Mouse (Mus musculus): Measurements from ENCODE around the gene Tfrc. TPM values are rescaled to one million over a fixed set of nuclear protein-coding genes. Genes with fewer than 3 reads are reported as not detected.

The Tfrc gene
- total and polyA plus RNA-seq, 3 experiments, result 190 to 840 (median 358) TPM

GRCm38 (mm10) chr16:32677040-32677700 is 68.5 kb downstream of the Tfrc start:
- Histone ChIP-seq H3K4me1 (ENCODE audit: control insufficient read depth in 1 of 2, insufficient read depth in 2 of 2) (peaks cover 20 to 38% of the 10 kb centered on the region in 2 experiments), H3K79me2 (replicated peaks; ENCODE audit: control insufficient read depth, extremely low read depth, insufficient read depth, poor library complexity, severe bottlenecking) (0 out of 2 replicates have a peak, but pooled peaks cover 3% of the 10 kb centered on the region), H3K9me3 (replicated peaks; ENCODE audit: low read length) (no peaks in the 10 kb centered on the region), H3K4me3 (replicated peaks in 1 of 3; ENCODE audit: low read depth in 2 of 3, low read length in 2 of 3, poor library complexity in 1 of 3) (no peak overlapping the region), H3K4me2 (ENCODE audit: insufficient read depth, low read depth, poor library complexity, severe bottlenecking) (no peak overlapping the region), H3K36me3 (replicated peaks in 1 of 2; ENCODE audit: control insufficient read depth in 1 of 2, insufficient read depth in 1 of 2, low read length in 1 of 2) (peaks cover 60 to 82% of the 10 kb centered on the region in 2 experiments), H3K27me3 (replicated peaks) (no peaks in the 10 kb centered on the region), H3K9ac (ENCODE audit: insufficient read depth, low read depth) (no peak overlapping the region), H3K27ac (ENCODE audit: insufficient read depth, low read depth) (no peak overlapping the region)
- no peak for DNase-seq (ENCODE audit: extremely low read depth)
- in situ Hi-C loops (cut with MboI; ENCODE audit: low pct_ligation_motif_present, low pct_unique_long_range_greater_than_20kb, low sequenced_read_pairs), result no loop called here
- dilution Hi-C loops (cut with MboI; ENCODE audit: extremely low pct_ligation_motif_present, extremely low pct_unique_long_range_greater_than_20kb, low sequenced_read_pairs), result no loop called here
- TF ChIP-seq RAD21 (IDR thresholded peaks at IDR 0.05; ENCODE audit: low read depth, low read length), result no peak
- TF ChIP-seq MEF2A (IDR thresholded peaks at IDR 0.05; ENCODE audit: borderline replicate concordance, low read depth, low read length), result no peak
- no peak for TF ChIP-seq CHD2 (IDR thresholded peaks at IDR 0.05; ENCODE audit: low read length)
- TF ChIP-seq UBTF (IDR thresholded peaks at IDR 0.05; ENCODE audit: low read depth, low read length), result no peak
- TF ChIP-seq IRF4 (IDR thresholded peaks at IDR 0.05; ENCODE audit: low read depth, low read length), result no peak
- TF ChIP-seq NRF1 (IDR thresholded peaks at IDR 0.05; ENCODE audit: low read depth, low read length), result no peak
- TF ChIP-seq SMC3 (IDR thresholded peaks at IDR 0.05; ENCODE audit: low read depth, low read length), result no peak
- TF ChIP-seq NELFE (IDR thresholded peaks at IDR 0.05; ENCODE audit: low read depth, low read length), result no peak
- no peak for TF ChIP-seq E2F4 (IDR thresholded peaks at IDR 0.05; ENCODE audit: insufficient replicate concordance, low read depth, low read length)
- TF ChIP-seq ZNF384 (IDR thresholded peaks at IDR 0.05; ENCODE audit: low read depth, low read length), result no peak
- TF ChIP-seq PAX5 (IDR thresholded peaks at IDR 0.05; ENCODE audit: low read length), result no peak
- TF ChIP-seq JUN (IDR thresholded peaks at IDR 0.05; ENCODE audit: insufficient read depth, low read depth, low read length), result no peak
- no peak for TF ChIP-seq EP300 (IDR thresholded peaks at IDR 0.05; ENCODE audit: low read length)
- TF ChIP-seq KAT2A (IDR thresholded peaks at IDR 0.05; ENCODE audit: insufficient replicate concordance, low read length), result no peak
- TF ChIP-seq TBP (conservative IDR thresholded peaks at IDR 0.05; ENCODE audit: low read depth, low read length), result no peak
- TF ChIP-seq MAZ (IDR thresholded peaks at IDR 0.05; ENCODE audit: low read depth, low read length), result no peak
- no peak for TF ChIP-seq RCOR1 (conservative IDR thresholded peaks at IDR 0.05; ENCODE audit: low read depth, low read length)
- no peak for TF ChIP-seq SIN3A (IDR thresholded peaks at IDR 0.05; ENCODE audit: low read length)

- 0 out of 2 replicates have a peak, but pooled peaks cover 3% of the 10 kb centered on the region for H3K79me2 ChIP-seq (replicated peaks; ENCODE audit: control insufficient read depth, extremely low read depth, insufficient read depth, poor library complexity, severe bottlenecking)
- no peaks in the 10 kb centered on the region for H3K9me3 ChIP-seq (replicated peaks; ENCODE audit: low read length)
- H3K36me3 ChIP-seq (replicated peaks in 1 of 2; ENCODE audit: control insufficient read depth in 1 of 2, insufficient read depth in 1 of 2, low read length in 1 of 2), result peaks cover 65 to 89% of the 10 kb centered on the region in 2 experiments
- H3K27ac ChIP-seq (ENCODE audit: insufficient read depth, low read depth), result no peak overlapping the region
- H3K9ac ChIP-seq (ENCODE audit: insufficient read depth, low read depth), result no peak overlapping the region
- no peaks in the 10 kb centered on the region for H3K27me3 ChIP-seq (replicated peaks)
- in situ Hi-C loops (cut with MboI; ENCODE audit: low pct_ligation_motif_present, low pct_unique_long_range_greater_than_20kb, low sequenced_read_pairs) (no loop called here), dilution Hi-C loops (cut with MboI; ENCODE audit: extremely low pct_ligation_motif_present, extremely low pct_unique_long_range_greater_than_20kb, low sequenced_read_pairs) (no loop called here)
- TF ChIP-seq JUN (IDR thresholded peaks at IDR 0.05; ENCODE audit: insufficient read depth, low read depth, low read length) (no peak), PAX5 (IDR thresholded peaks at IDR 0.05; ENCODE audit: low read length) (no peak), ZMIZ1 (IDR thresholded peaks at IDR 0.05; ENCODE audit: low read depth, low read length) (no peak), ETS1 (conservative IDR thresholded peaks at IDR 0.05; ENCODE audit: low read depth, low read length) (no peak), TCF12 (IDR thresholded peaks at IDR 0.05; ENCODE audit: low read depth, low read length) (no peak), ELF1 (IDR thresholded peaks at IDR 0.05; ENCODE audit: low read depth, low read length) (no peak), NELFE (IDR thresholded peaks at IDR 0.05; ENCODE audit: low read depth, low read length) (no peak), CHD1 (IDR thresholded peaks at IDR 0.05; ENCODE audit: low read depth, low read length) (no peak)
- no peak overlapping the region for H3K4me2 ChIP-seq (ENCODE audit: insufficient read depth, low read depth, poor library complexity, severe bottlenecking)
- H3K4me3 ChIP-seq (replicated peaks in 1 of 3; ENCODE audit: low read depth in 2 of 3, low read length in 2 of 3, poor library complexity in 1 of 3), result no peak overlapping the region
- peaks cover 20 to 38% of the 10 kb centered on the region in 2 experiments for H3K4me1 ChIP-seq (ENCODE audit: control insufficient read depth in 1 of 2, insufficient read depth in 2 of 2)
- no peak for DNase-seq (ENCODE audit: extremely low read depth)
These were observed 69.2 kb downstream of the Tfrc start for GRCm38 (mm10) chr16:32677903-32678302.
